Mouse (Mus musculus) colon, adult 2 months (tissue): Measurements from ENCODE around the gene Vmn1r142. TPM values are rescaled to one million over a fixed set of nuclear protein-coding genes. Genes with fewer than 3 reads are reported as not detected.

Experiments used
- polyA plus RNA-seq: library from polyadenylated mRNA; depleted of rRNA; stranded (reverse); fragments of >200 nt; gene quantifications from 2 replicates; pipeline ENCODE4 v1.2.3, GENCODE M21; 2012; rRNA removed

Gene Vmn1r142
- polyA plus RNA-seq: not detected in 2 replicates

DNA sequence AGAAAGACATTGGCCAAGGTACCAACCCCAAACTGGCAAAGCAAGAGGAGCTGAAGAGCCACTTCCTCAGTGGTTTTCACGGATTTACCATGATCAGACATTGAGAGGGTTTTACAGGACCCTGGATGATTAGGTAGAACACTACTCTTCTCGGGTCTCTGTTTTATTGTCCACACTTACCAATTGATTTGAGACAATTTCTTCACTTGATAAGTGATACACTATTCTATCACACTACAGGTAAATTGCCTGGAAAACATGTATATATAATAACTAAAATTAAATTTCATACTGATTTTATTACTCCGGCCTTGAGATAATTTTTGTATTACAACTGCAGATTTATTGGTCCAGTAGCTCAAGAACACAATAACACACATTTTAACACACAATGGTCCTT, at the start of gene Vmn1r142:
Gene Vmn1r142, minus strand, starts transcription at position 101 of the 400 bp plus-strand sequence.

DNA sequence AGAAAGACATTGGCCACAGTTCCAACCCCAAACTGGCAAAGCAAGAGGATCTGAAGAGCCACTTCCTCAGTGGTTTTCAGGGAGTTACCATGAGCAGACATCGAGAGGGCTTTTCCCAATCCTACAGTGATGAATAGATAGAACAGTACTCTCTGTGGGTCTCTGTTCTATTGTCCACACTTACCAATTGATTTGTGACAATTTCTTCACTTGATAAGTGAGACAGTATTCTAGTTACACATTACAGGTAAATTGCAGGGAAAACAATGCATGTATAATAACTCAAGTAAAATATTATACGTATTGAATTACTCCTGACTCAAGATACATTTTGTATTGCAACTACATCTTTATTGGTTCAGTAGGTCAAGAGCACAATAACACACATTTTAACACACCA, 37.3 kb upstream of the Vmn1r142 start, which contains the start of gene Gm8653:
Gene Gm8653, minus strand, starts transcription at position 101 of the 400 bp plus-strand sequence.

GRCm38 (mm10) chr7:22189077-22189476, 25.2 kb upstream of the Vmn1r142 start, which contains the start of gene Vmn1r143:
Gene Vmn1r143, plus strand, starts transcription at chr7:22189377.

GRCm38 (mm10) chr7:22134641-22135040, 29.2 kb downstream of the Vmn1r142 start, which contains the start of gene Gm10666:
Gene Gm10666, minus strand, starts transcription at chr7:22134741.

DNA sequence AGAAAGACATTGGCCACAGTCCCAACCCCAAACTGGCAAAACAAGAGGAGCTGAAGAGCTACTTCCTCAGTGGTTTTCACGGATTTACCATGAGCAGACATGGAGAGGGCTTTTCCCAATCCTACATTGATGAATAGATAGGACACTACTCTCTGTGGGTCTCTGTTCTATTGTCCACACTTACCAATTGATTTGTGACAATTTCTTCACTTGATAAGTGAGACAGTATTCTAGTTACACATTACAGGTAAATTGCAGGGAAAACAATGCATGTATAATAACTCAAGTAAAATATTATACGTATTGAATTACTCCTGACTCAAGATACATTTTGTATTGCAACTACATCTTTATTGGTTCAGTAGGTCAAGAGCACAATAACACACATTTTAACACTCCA, 45.7 kb downstream of the Vmn1r142 start, which contains the start of gene Gm16451:
Gene Gm16451, minus strand, starts transcription at position 101 of the 400 bp plus-strand sequence.

Other genes starting within 250 kb of the Vmn1r142 start
- not detected in 2 replicates for gene Gm5891, start 242.7 kb downstream of the Vmn1r142 start, polyA plus RNA-seq
- not detected in 2 replicates for gene Vmn1r137, start 169.4 kb downstream of the Vmn1r142 start, polyA plus RNA-seq
- not detected in 2 replicates for gene Vmn1r138, start 135.1 kb downstream of the Vmn1r142 start, polyA plus RNA-seq
- gene Gm6176, start 107.7 kb downstream of the Vmn1r142 start, polyA plus RNA-seq: not detected in 2 replicates
- not detected in 2 replicates for gene Vmn1r139, start 95.0 kb downstream of the Vmn1r142 start, polyA plus RNA-seq
- not detected in 2 replicates for gene Gm16451, start 45.8 kb downstream of the Vmn1r142 start, polyA plus RNA-seq
- not detected in 2 replicates for gene Gm10666, start 29.3 kb downstream of the Vmn1r142 start, polyA plus RNA-seq
- not detected in 2 replicates for gene Vmn1r143, start 25.3 kb upstream of the Vmn1r142 start, polyA plus RNA-seq
- gene Gm8653, start 37.2 kb upstream of the Vmn1r142 start, polyA plus RNA-seq: not detected in 2 replicates
- not detected in 2 replicates for gene Gm8453, start 65.4 kb upstream of the Vmn1r142 start, polyA plus RNA-seq
- gene Gm4187, start 165.7 kb upstream of the Vmn1r142 start, polyA plus RNA-seq: not detected in 2 replicates
- gene Gm8660, start 207.0 kb upstream of the Vmn1r142 start, polyA plus RNA-seq: not detected in 2 replicates
- gene Vmn1r148, start 249.5 kb upstream of the Vmn1r142 start, polyA plus RNA-seq: not detected in 2 replicates